Mouse (Mus musculus): ENCODE measurements around the gene Rpl13a. TPM values are rescaled to one million over a fixed set of nuclear protein-coding genes. Genes with fewer than 3 reads are reported as not detected.
"Not testable (repeated sequence)": the region's sequence is repeated elsewhere in the genome, so short reads cannot be mapped to it uniquely, and the experiment has no call there.

Gene Rpl13a
- 100 to 1,000 TPM; 580 to 665 TPM for total RNA-seq (2021)

- intact Hi-C loops (cut with DNase I) = loop anchor here (1.0 kb wide), 1 partner anchor 26 kb away; the partner anchor contains the start of genes Aldh16a1 and Pih1d1
- peak; percentile 96 to 98 for DNase-seq
Observed at GRCm38 (mm10) chr7:45128624-45129246, at the start of gene Rpl13a. Rpl13a (minus strand) TSS chr7:45128761.

DNA sequence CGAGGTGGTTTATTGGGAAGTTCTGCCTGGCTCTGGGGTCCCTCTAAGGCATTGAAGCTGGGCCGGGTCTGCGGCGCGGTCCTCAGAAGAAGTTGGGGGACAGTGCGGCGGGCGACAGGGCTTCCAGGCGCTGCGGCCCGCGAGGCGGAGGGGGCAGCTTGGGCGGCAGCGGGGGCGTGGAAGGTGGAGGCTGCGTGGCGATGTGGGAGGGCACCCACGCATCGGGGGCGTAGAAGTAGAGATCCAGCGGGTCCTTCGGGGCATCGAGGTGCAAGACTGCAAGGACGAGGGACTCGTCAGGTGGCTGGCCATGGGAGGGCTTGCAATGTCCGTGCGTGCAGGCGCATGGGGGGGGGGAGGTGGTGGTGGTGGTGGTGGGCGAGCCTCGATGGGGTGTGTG, 47.8 kb upstream of the Rpl13a start:
- DNase-seq = no peak
- intact Hi-C loops (cut with DNase I) = no loop called here

DNA sequence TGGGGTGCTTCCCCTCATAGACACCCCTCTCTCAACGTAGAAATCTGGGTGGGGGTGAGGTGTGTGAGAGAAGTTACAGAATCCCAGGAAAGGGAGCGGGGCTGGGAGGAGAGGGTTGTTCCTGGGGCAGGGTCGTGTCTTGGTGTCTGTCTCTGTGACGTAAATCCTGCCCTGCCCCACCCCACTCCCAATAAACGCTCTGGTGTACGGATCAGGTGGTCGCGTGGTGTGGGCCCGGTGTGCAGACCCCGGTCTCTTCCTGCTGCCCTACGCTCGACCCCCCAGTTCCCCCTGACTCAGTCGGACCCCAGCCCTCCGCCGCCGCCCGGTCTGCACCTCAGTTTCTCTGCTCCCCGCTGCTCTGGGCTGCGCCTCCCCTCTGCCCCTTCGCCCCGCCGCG, 47.4 kb upstream of the Rpl13a start:
- intact Hi-C loops (cut with DNase I) = no loop called here
- no peak for DNase-seq

DNA sequence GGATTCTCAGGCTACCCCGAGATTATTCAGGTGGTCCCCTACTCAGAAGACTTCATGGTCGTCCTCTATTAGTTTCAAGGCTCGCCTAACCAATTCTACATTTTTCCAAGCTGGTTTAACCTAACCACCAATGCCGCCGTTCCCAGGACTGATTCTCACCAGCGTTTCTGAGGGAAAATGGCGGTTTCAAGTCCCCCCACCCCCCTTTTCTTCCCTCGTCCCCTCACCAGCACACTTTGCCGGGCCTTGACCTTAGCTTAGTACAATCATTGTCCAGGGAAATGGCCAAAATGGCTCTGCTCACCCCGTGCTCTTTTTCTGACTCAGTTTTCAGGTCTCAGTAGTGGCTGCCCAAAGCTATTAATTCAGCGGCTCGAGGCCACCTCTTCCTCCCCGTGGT, 46.8 kb upstream of the Rpl13a start:
- no peak for DNase-seq
- intact Hi-C loops (cut with DNase I) = no loop called here

DNA sequence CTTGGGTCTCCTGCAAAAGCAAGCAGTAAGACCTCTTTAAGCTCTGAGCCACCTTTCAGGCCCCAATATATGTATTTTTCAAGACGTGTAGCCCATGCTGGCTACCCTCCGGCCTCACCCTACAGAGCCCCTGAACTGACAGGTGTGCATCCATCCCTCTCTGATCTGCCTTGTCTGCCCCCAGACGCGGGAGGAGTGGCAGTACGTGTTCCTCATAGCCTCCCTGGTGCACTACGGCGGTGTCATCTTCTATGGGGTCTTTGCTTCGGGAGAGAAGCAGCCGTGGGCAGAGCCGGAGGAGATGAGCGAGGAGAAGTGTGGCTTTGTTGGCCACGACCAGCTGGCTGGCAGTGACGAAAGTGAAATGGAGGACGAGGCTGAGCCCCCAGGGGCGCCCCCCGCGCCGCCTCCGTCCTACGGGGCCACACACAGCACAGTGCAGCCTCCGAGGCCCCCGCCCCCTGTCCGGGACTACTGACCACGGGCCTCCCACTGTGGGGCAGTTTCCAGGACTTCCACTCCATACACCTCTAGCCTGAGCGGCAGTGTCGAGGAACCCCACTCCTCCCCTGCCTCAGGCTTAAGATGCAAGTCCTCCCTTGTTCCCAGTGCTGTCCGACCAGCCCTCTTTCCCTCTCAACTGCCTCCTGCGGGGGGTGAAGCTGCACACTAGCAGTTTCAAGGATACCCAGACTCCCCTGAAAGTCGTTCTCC, 46.2 kb upstream of the Rpl13a start:
- intact Hi-C loops (cut with DNase I) = no loop called here
- DNase-seq = no peak

- intact Hi-C loops (cut with DNase I); DNase-seq: not testable (repeated sequence)
Observed at GRCm38 (mm10) chr7:45173772-45174171, 45.2 kb upstream of the Rpl13a start.

DNA sequence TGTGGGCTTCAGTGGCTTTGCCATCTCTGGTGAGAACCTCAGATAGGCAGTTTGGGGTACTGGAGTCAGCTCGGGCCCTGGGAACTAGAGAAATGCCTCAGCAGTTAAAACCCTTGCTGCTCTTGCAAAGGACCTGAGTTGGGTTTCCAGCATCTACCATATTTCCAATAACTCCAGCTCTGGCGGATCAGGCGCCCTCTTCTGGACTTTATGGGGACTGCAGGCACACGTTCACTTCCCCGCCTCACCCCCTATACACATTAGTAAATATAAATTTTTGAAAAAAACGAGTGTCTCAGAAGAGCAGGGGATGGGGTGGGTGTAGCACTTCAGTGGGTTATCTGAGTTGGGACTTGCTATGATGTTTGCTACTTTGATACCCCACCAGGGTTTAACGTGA, 44.4 kb upstream of the Rpl13a start:
- intact Hi-C loops (cut with DNase I) = no loop called here
- DNase-seq = peak in 1 of 2 experiments; percentile 33

DNA sequence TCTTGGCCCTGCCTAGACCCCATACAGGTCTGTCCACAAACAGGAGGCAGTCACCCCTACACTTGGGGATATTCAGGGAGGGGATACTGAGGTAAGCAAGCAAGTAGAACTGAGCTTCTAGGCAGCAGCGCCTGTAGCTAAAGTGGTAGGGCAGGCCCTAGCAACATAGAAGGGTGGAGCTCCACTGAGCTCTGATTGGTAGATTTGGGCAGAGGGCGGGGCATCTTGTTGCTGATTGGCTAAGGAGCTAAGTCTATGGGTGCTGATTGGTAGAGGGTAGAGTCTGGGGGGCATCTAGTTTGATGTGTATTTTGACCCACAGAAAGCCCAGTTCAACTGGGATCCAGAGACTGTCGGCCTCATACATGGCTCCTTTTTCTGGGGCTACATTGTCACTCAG, 40.9 kb upstream of the Rpl13a start:
- intact Hi-C loops (cut with DNase I) = no loop called here
- DNase-seq = no peak

DNA sequence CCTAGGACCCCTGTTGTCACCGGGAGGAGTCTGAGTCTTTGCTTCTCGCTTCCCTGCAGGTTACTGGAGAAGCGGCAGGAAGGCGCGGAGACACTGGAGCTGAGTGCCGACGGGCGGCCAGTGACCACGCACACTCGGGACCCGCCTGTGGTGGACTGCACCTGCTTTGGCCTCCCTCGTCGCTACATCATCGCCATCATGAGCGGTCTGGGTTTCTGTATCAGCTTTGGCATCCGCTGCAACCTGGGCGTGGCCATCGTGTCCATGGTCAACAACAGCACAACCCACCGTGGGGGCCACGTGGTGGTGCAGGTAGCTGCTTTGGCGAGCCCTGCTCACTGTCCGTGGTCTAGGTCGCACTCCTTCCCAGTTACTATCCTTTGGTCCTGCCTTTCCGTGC, 40.1 kb upstream of the Rpl13a start:
- intact Hi-C loops (cut with DNase I) = no loop called here
- DNase-seq = no peak

DNA sequence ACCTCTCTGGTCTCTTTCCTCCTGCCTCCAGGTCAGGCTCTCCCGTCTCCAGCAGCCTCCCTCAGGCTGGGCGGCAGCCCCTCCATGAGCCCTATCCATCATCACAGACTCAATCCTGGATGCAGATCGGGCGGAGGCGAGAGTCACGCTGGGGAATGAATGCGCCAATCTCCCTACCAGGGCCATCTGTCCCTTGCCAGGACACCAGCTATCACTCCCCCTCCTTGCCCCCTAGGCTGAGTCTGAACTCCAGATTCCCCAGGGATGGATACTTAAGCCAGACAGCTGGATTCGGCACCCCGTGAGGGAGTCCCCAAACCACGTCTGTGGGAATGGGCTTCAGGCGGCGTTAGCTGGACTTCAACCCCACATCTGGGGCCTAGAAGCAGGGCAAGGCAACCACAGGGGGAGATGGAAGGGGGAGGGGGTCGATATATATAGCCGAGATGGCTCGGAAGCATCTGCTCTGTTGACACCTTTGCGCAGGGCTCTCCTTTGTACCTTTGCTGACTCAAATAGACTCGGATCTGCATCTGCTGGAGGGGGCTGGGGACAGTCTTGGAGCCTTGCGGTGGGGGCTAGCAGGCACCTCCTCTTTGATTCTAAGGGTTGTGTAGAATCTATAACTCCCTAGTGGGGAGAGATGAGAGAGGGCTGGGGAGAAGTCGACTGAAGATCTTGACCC, 39.3 kb upstream of the Rpl13a start:
- intact Hi-C loops (cut with DNase I) = no loop called here
- no peak for DNase-seq

DNA sequence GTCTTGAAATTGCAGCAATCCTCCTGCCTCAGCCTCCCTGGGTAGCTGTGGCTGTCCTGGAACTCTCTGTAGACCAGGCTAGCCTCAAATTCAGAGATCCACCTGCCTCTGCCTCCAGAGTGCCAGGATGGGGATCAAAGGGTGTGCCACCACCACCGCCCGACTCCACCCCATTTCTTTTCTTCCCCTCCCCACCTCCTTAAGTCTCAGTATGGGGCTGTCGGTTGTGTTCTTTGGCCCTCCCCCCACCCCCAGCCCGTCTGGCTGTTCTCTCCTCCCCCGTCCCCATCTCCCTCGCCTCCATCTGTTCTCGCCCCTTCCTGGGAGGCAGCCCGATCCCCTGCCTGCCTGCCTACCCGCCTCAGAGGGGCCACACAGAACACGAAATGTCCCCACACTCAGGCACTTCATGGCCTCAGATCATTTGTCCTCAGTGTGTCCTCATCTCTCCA, 38.4 kb upstream of the Rpl13a start:
- no peak for DNase-seq
- intact Hi-C loops (cut with DNase I) = no loop called here

DNA sequence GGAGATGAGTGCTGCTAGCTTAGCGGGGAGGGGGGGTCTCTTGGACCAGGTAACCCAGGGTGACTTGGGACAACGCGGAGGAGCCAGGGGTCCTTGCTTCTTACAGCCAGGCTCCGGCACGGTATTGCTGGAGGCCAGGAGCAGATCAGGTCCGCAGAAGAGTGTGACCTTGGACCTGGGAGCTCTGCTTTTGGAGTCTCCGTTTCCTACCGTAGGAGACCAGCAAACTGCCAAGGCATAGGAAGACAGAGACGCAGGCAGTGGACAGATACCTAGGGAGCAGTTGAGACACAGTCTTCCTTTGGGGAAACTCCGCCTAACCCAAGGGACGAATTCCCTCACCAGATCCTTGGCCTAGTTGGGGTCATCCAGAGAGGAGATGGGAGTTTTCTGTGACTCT, 37.1 kb upstream of the Rpl13a start:
- DNase-seq = no peak
- intact Hi-C loops (cut with DNase I) = no loop called here

DNA sequence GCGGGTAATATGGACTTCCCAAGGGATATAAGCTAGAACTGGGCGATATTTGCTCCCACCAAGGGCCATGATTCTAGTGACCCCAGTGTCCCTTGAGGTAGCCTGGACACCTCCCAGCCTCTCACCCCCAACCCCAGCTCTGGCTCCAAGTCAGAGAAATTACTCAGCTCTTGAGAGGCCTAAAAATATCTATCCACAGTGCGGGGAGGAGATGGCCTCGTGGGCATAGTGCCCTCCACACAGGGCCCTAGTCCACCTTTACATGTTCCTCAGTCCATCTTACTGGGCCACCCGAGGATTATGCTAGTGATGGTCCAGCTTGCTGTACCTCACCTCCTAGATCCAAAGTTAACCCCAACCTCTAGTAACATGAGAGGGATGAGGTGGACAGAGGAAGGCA, 36.3 kb upstream of the Rpl13a start:
- intact Hi-C loops (cut with DNase I) = no loop called here
- no peak for DNase-seq

DNA sequence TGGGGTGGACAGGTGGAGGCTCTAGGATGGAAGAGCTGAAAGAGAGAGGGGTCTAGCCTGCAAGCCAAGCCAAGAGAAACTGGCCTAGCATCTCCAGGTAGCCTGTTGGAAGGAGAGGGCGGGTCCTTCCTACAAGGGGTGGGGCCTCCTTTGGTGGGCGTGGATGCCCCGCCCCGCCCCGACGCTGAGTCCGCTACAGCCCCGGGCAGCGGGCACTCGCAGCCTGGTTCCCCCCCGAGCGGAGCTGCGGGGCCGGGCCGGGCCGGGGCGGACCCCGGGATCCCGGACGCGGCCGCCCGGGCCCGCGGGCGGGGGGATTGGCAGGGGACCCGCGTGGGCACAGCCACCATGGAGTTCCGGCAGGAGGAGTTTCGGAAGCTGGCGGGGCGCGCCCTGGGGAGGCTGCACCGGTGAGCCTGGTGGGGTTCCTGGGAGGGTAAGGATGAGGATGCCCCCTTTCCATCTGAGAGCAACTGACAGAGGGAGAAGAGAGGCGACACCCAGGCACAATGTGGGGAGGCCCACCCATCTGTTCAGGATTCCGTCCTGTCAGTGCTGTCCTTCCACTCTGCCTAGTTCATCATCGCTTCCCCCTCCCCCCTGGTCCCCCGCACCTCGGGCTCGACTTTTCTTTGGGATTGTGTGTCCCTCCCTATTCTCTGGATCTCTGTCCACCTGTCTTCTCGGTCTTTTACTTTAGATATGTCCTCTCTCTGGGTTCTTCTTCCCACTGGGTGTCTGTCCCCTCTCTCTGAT, 35.4 kb upstream of the Rpl13a start, which contains the start of gene Slc17a7:
Gene Slc17a7, plus strand, starts transcription at position 215 of the 756 bp plus-strand sequence.
- intact Hi-C loops (cut with DNase I) = loop anchor here (2.0 kb wide), 1 partner anchor 135 kb away; no protein-coding TSS in a partner anchor
- no peak for DNase-seq

DNA sequence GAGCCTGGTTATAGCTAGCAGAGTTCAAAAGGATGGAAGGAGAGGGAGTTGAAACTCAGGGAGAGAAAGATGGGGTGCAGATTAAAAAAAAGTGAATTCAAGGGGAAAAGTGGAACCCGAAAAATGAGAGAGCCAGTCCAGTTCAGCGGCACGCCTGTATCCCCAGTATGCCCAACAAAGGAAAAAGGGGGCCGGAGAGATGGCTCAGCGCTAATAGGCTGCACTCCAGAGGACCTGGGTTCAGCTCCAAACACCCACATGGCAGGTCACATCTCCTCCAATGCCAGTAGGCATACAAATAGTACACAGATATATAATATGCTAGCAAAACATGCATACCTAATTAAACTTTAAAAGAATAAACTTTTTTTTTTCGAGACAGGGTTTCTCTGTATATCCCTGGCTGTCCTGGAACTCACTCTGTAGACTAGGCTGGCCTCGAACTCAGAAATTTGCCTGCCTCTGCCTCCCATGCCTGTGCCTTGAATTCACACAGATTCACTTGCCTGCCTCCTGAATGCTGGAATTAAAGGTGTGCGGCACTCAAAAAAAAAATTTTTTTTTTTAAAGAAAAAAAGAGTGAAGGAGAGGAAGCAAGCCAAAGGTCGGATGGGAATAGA, 34.5 kb upstream of the Rpl13a start:
- intact Hi-C loops (cut with DNase I) = loop anchor here (1.0 to 2.0 kb wide), 2 partner anchors 35 to 136 kb away; no protein-coding TSS in a partner anchor
- DNase-seq = no peak

DNA sequence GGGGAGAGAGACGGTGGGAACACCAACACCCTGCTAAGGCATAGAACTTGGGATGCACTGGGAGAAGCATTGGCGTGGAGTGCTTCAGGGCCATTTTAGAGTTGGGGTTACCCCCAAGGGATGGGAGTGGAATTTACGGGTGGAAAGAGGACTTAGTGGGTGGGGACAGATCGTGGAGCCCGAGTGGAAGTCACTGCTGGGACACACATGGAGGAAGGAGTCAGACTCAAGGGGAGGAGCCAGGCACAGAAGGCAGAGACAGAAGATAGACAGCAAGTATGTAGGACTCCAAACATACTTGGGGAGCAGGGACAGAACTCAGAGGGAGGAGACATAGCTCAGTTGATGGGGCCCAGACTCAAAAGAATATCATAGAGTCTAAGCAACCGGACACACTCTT, 34.0 kb upstream of the Rpl13a start:
- intact Hi-C loops (cut with DNase I) = loop anchor here (1.0 to 2.0 kb wide), 2 partner anchors 36 to 136 kb away; no protein-coding TSS in a partner anchor
- no peak for DNase-seq

DNA sequence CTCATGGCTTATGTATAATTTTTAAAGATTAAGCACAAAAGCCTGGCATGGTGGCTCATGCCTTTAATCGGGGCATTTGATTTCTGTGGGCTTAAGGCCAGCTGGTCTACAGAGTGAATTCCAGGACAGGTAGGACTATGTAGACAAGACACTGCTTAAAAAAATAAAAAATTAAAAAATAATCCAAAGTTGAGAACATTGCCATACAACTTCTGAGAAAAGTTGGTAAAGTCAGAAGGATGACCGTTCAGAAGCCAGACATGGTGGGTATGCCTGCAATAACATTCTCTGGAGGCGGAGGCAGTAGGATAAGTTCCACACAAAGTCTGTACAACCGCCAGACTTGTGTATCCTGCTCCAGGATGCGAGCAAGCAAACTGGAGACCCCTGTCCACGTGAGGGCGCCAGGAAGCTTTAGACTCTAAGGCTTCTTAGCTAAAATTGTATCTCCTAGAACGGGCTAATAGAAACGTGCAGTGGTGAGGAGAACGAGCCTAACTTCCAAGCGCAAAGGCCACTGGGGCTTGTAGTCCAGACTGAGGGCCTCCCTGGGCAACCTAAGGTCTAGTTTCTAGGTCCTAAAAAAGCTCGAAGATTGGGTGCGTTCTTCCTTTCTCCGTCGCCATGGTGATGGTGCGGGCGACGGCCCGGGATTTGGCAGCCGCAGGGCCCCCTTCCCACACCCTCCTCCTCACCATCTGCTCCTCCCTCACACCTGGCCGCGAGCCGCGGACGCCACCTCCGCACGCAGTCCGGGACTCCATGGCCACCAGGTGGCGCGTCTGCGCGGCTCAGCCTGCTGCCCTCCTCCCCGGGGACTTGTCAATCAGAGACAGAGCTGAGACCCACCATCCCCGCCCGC, 33.3 kb upstream of the Rpl13a start:
- intact Hi-C loops (cut with DNase I) = loop anchor here (1.0 to 2.0 kb wide), 2 partner anchors 36 to 137 kb away; no protein-coding TSS in a partner anchor
- DNase-seq = peak; percentile 91 to 92

DNA sequence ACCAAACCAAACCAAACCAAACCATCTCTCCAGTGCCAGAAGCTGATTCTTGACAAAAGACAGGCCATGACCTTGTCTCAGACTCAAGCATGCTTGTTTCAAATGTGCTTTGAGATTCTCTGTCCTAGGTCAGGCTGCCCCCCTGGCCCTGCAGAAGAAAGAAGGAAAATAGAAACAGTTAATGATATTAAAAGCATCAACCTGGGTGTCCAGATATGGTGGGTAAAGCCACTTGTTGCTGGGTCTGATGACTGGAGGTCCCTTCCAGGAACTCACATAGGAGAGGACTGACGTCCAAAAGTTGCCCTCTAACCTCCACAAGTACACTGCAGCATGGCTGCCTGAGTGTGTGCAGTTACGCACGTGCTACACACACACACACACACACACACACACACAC, 32.3 kb upstream of the Rpl13a start:
- intact Hi-C loops (cut with DNase I) = no loop called here
- DNase-seq = no peak

- intact Hi-C loops (cut with DNase I) = no loop called here
Observed at GRCm38 (mm10) chr7:45160316-45160800, 31.8 kb upstream of the Rpl13a start.

More at GRCm38 (mm10) chr7:45160316-45160800, 31.8 kb upstream of the Rpl13a start:
- DNase-seq = no peak

Measured in heart, postnatal 36 days (tissue).